Mouse (Mus musculus) liver (tissue): ENCODE measurements around the gene Smarcc2.
A peak's percentile ranks its signal among the peaks of the same experiment; 100 is the strongest.

ENCODE experiments used
- DNase-seq: peaks from one replicate; pipeline ENCODE4 v3.0.0-alpha.2; 2020; ENCODE audit warnings: mixed read lengths

Smarcc2 gene

DNA sequence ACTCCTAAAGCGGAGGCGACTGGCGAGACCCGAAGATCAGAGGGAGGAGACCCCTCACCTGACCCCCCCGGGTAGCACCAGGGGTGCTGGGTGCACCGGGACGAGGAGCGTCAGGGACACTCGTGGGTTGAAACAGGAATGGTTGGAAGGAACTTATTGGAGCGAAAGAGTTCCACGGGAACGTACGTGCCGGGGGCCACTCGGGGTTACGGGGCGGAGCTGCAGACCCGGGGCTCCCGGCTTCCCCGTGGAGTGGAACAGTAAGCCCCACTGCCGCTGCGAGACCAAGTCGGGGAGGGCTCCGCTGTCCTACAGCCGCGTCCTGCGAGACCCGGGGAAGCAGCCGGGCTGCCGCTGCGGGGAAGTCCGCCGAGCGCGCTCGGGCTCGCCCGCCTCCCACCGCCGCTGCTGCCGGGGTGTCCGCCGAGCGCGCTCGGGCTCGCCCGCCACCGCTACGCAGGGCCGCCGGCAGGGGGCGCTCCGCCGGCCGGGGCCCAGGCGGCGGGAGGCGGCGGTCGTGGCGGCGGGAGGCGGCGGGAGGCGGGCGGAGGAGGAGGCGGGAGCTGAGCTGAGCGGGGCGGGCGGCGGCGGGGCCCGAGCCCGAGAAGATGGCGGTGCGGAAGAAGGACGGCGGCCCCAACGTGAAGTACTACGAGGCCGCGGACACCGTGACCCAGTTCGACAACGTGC is at the start of gene Smarcc2:
TSS of gene Smarcc2 (plus strand) at position 530 of the 690 bp plus-strand sequence.
- DNase-seq = peak; percentile 92

GRCm38 (mm10) chr10:128409692-128410559 is 49.1 kb upstream of the Smarcc2 start:
- DNase-seq = peak; percentile 98

DNA sequence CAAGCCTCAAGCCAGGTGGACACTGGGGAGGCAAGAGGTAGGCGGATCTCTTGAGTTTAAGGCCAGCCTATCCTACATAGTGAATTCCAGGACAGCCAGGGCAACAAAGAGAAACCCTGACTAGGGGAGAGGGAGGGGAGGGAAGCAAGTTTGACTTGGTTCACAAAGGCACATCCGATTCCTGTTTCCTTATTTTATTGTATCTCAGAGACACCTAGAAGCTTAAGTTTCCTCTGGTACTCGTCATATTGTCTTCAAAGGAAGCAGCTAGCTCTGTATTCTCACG is 48.5 kb upstream of the Smarcc2 start:
- no peak for DNase-seq

DNA sequence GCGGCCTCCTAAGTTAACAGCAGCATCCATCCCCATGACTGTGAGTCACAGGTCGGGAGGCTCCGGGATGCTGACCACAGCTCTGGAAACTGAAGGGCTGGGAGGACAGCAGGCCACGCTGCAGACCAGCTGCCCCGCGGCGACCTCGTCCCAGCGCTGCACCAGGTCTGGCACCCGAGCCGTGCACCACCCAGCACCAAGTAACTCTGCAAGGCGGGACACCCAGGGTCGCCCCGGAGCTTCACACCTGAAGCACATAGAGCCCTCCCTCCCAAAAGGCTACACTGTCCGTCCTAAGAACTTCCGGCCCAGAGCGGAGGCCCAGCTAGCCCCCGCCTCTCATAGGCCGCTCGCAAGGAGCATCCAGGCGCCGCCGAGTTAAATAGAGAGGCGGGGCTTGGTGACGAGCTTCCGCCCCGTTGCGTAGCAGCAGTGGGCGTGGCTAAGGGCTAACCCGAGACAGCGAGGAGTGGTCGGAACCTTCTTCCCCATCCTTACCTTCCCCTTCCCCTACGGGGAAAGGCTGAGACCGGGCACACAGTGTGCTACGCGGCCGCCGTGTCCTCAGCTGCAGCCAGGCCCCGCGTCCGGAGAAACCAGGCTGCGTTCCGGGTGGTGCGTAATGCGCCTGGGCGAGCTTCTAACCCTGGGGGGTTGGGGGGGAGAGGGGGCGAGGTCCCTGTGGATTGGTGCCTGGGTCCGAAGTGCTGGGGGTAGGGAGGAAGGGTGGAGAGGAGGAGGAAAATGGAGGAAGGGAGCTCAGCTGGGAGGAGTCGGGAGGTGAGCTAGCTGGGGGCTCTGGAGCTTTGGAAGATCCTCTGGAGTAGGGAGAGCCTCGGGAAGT is 47.6 kb upstream of the Smarcc2 start, which contains the start of the genes Nabp2 and Rnf41:
TSS of gene Nabp2 (minus strand) at position 282 of the 844 bp plus-strand sequence.
TSS of gene Rnf41 (plus strand) at position 447 of the 844 bp plus-strand sequence.
- DNase-seq = peak; percentile 97

DNA sequence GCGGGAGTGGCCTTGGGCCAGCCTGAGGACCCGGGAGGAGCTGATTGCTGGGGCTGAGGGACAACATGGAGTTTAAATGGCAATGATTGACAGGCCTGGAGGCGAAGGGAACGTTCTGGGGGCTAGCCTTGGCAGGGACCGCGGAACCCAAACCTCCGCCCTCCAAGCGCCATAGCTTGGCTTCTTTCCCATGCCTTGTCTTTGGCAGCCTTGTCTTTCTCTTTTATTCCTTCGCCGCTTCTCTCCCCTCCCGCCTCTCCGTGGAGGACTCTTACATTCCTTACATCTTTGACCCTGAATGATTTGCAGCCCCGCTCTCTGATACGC is 47.0 kb upstream of the Smarcc2 start:
- DNase-seq = no peak

- DNase-seq = no peak
Observed at GRCm38 (mm10) chr10:128412558-128412957, 46.5 kb upstream of the Smarcc2 start.

DNA sequence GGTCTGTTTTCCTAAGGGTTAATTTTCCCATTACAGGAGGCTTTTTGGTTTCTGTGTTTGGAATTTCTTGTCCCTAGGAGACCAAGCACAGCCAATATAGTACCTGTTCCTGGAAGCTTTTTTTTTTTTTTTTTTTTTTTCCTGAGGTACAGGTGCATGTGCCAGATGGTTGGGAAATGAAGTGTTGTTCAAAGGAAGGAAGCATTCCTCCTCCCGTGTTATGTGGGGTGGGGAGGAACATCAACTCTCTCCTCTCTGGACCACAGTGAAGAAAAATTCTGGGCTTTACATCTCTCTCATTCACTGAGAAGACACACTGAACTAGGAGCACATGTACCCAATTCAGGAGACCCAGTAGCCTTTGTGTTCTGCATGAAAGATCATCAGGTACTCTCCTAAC is 46.0 kb upstream of the Smarcc2 start:
- DNase-seq = no peak

GRCm38 (mm10) chr10:128414848-128415247 is 44.2 kb upstream of the Smarcc2 start:
- no peak for DNase-seq

- no peak for DNase-seq
Observed at GRCm38 (mm10) chr10:128422426-128422825, 36.6 kb upstream of the Smarcc2 start.

DNA sequence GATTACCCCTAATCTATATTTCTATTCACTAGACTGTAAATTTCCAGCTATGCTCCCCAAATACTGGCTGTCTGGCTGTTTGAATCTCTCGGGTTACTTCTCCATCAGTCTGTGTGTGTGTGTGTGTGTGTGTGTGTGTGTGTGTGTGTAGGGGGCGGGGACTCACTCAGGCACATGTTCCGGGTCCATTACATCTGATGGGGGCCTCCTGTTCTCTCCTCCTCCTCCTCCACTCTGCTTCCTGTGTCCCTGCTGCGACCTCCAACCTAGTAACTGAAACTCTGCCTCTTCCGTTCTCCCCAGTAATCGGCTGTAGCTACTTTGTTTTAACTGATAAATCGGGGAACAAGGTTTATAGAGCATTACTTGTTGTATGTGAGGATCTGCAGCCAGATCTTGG is 34.4 kb upstream of the Smarcc2 start:
- DNase-seq = peak; percentile 29

DNA sequence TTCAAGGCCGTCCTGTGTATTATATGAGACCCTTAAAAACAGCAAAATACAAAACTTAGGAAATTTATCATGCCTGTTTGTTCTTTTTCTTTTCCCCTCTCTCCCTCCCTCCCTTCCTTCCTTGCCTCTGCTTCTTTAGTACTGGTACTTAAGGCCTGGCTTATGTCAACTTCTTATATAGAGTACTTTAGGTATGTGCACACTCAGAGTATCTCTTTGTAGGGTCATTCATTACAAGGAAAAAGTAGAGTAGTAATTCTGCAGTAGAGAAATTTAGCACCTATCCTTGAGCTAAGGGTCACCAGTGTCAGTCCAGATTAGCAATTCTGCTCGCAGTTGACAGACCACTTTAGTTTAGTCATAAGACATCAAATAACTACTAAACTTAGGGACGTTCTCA is 33.8 kb upstream of the Smarcc2 start:
- DNase-seq = no peak

DNA sequence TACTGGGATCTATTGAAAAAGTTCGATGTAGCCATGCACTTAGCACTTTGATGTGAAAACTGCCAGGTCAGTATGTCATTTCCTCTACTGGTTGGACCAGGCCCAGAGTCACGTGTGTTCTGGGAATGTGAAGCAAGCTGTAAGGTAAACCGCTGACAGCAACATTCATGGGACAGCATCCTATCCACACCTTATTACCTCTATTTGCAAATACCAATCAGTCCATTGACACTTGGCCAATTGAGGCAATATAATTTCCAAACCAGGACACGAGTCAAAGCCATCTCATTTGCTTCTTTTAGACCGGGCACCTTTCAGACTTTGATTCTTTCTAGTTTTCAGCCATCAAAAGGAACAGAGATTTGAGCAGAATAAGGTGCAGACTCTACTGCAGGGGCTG is 30.0 kb upstream of the Smarcc2 start:
- DNase-seq = no peak

DNA sequence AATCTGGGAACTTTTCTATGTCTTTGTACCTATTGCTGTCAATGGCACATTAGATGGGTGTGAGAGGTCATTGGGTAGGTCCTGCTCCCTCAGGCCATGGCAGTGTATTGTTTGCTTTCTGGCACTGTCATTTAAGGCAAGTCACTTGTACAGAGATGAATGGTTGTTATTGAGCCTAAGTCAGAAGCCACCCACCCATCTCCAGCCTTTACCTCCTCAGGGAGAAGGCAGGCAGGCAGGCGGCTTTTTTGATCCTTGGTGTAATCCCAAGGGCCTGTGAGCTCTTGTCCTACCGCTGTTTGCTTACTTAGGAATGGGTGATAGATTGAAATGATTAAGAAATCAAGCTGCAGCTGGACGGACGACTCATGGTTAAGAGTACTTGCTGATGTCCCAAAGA is 29.6 kb upstream of the Smarcc2 start:
- DNase-seq = no peak

- no peak for DNase-seq
Observed at GRCm38 (mm10) chr10:128433417-128433816, 25.6 kb upstream of the Smarcc2 start.

DNA sequence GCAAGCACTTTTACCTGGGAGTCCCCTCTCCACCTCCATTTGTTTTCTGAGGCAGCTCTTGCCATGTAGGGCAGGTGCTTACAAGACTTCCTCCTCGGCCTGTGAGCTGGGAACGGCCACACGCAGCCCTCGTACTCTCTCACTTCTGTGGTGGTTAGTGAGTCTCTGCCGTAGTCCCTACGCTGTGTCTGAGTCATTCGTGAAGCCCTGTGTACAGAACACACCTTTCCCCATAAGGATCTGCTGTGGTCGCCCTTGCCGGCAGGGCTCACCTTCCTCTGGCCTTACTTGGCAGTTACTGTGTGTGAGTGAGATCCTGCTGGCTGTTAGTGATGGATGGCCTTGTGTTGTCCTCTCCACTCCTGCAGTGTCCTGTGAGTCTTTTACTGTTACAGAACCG is 24.4 kb upstream of the Smarcc2 start:
- no peak for DNase-seq

DNA sequence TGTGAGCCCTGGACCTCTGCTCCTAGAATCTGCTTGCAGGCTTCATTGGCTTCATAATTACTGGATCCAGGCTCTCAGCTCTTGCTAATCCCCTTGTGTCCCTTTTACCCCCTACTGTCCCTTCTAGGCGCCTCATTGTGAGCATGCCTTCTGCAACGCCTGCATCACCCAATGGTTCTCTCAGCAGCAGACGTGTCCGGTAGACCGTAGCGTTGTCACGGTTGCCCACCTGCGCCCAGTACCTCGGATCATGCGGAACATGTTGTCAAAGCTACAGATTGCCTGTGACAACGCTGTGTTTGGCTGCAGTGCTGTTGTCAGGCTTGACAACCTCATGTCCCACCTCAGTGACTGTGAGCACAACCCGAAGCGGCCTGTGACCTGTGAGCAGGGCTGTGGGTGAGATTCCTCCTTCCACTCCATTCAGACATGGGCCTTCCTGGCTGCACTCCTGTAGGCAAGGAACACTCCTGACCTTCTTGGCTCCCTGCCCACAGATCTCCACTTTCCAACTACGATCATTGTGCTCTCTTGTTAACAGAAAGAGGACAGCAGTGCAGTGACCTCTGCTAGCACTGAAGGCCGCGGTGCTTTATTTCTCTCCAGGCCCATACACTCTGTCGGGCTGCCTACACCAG is 23.7 kb upstream of the Smarcc2 start:
- DNase-seq = no peak

DNA sequence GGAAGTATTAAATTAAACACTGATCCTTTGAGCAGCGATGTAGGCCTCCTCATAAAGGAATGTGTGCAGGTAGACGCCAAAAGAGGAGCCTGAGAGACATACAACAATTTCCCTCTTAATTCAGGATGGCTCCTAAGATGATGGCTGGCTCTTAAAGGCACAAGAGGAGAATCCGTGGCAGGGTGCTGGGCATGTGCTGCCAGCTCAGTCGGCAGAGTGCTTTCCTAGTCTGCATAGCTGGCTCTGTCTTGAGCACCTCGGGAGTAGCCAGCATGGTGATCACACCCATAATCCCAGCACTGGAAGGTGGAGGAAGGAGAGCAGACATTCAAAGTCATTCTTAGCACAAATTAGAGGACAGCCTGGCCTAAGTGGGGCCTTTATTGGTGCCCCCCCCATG is 23.2 kb upstream of the Smarcc2 start:
- DNase-seq = no peak

- no peak for DNase-seq
Observed at GRCm38 (mm10) chr10:128436376-128436775, 22.7 kb upstream of the Smarcc2 start.

DNA sequence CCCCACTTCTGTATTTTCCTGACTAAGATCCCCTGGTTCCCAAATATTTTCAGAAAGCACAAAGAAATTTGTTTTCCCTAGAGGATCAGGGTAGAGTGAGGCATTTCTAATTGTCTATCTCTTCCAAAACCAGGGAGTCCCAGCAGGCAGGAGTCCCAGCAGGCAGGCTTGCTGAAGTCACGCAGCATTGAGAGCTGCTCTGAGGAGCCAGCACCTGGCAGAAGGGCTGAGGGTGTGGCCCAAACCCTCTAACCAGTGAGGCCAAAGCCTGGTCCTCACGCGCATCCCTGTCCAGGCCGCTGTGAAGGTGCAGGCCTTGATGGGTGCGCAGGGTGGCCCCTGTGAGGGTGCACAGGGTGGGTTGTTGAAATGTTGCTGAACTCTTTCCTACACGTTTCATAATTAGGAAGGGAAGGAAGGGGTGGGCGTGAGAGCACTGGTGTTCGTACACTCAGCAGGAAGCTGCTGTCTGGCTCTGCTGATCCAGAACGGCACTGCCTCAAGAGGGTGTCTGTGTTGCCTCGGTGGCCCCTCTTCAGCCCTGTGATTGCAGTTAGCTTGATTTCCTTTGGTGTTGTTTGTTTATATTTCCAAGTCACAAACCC is 20.3 kb upstream of the Smarcc2 start:
- DNase-seq = no peak

GRCm38 (mm10) chr10:128440407-128440806 is 18.6 kb upstream of the Smarcc2 start:
- DNase-seq = no peak

DNA sequence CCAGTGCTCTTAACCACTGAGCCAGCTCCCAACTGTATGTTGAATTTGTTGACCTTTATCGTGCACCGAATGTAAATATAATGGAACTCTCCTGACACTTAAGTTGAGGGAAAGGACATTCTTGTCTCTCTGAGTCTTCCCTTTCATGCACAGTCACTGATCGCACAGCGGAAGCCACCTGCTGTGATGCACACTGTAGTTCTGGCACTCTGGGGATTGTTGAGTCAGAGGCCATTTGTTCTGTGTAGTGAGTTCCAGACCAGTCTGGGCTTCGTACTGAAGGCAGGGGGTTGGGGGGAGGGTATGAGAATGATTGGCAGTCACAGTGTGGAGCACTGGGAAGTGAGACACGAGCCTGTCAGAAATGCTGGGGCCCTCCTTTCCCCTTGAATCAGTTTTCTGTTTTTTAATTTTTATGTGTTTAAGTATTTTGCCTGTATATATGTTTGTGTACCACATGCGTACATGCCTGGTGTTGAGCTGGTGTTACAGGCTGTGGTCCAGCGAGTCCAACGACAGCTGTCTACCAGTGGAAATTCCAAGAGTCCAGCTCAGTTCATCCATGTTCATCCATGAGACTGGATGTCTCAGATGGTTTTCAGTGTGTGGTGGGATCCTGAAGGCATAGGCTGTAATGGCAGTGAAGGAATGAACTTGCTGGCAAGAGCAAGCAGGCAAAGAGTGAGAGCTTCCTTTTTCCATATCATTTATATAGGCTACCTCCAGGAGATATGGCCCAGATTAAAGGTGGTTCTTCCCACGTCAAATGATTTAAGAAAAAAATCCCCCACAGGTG is 17.5 kb upstream of the Smarcc2 start:
- DNase-seq = no peak

DNA sequence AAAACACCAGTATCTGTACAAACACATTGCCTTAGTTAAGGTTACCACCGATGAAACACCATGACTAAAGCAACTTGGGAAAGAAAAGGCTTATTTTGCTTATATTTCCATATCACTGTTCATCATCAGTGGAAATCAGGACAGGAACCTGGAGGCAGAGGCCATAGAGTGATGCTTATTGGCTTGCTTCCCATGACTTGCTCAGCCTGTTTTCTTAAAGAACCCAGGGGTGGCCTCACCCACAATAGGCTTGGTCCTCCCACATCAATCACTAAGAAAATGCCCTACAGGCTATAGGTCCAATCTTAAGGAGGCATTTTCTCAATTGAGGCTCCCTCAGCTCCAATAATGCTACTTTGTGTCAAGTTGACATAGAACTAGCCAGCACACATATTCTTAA is 16.3 kb upstream of the Smarcc2 start:
- DNase-seq = no peak
